Mouse (Mus musculus) ES-Bruce4 (cell line): ENCODE data around the gene Asb15.

Source experiments
- EP300 ChIP-seq: IDR thresholded peaks from 2 replicates; pipeline ENCODE4 v1.6.1; 2011; ENCODE audit warnings: low read depth, low read length; ENCODE audit not compliant: insufficient read depth
- POLR2A ChIP-seq: IDR thresholded peaks from one replicate; pipeline ENCODE4 v1.8.1; 2011; ENCODE audit warnings: low read length; ENCODE audit not compliant: insufficient read depth

DNA sequence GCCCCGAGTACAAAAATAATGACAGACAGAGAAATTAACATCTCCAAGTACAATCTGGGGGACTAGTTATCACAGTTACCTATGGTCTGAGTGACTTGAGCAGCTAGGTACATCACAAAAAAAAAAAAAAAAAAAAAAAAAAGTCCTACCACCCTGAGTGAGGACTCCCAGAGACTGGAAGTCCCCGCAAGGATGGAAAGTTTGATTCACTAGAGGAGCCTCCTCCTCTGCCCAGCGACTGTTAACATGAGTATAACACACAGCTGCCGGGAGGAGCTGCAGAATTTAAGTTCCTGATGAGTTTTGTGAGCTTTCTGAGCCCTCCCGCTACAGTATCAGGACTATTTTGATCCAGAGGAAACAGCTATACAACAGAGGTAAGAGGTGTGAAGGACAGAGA is 41.4 kb upstream of the Asb15 start:
- TF ChIP-seq POLR2A = no peak
- TF ChIP-seq EP300 = no peak
